8 mouse cellular contexts compared by ENCODE assay signal in the genomic region with DNA sequence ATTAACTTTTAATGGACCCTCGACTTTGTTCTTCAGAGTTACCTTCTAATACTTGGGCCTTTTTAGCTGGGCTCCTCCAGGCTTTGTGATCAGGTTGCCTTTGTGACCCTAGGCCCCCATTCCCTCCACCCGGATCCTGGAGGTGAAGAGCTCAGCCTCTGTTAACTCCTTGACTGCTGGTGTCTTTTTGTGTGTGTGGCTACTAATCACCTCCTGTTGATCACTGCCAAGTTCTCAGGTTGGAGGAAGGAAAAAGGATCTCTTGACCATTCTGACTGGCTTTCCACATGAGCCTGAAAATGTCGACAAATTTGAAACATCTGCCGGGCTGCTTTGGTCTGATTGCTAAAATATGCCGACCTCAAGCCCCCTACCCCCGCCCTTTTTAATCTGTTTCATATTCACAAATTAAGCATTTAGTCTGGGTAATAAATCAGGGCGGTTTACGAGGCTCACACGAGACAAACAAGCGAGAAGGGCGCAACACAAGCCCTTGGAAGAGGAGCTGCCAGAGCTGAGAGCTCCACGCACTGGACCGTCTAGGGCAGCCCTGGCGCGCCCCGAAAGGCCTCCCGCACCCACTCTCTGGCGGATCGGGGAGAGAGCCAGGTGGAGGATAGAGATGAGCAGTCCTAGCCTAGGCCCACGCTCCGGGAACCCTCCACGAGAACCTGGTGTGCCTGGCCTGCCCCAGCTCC. TPM values are rescaled to one million over a fixed set of nuclear protein-coding genes. Genes with fewer than 3 reads are reported as not detected.
DNase-seq lines count a peak whose midpoint lies in the region; ATAC-seq and TF ChIP-seq lines count a peak whose summit lies in the region.
"Had no signal": no experiment of that assay in that cellular context is flagged by ENCODE, and none has a peak within 500 bp of the region (broad histone marks: within the 10 kb centered on the region; RNA-seq: fewer than 3 reads in every experiment).

No protein-coding gene starts in this region.

- TF ChIP-seq POLR2A in cerebellum, adult 2 months (IDR thresholded peaks at IDR 0.05; ENCODE audit: borderline replicate concordance, insufficient read depth, low read length), result no peak

- peaks cover 34% of the 10 kb centered on the region for H3K27me3 ChIP-seq in forebrain, embryonic 16.5 days (replicated peaks; ENCODE audit: control insufficient read depth, insufficient read depth, low read length)
- peaks cover 93% of the 10 kb centered on the region for H3K27me3 ChIP-seq in liver, embryonic 15.5 days
- no peaks in the 10 kb centered on the region; the same call in 1 of the 2 replicates for H3K27me3 ChIP-seq in cerebellum, adult 2 months (ENCODE audit: control insufficient read depth, insufficient read depth, low read length)

- peak; percentile 36 for DNase-seq in thymus, postnatal 4 days
- no peak for DNase-seq in thymus, postnatal 10 days (ENCODE audit: low spot score in 2 of 2)
- DNase-seq in layer of hippocampus, adult 8-10 months (ENCODE audit: low spot score in 2 of 2), result no peak
- DNase-seq in cerebellum, adult 2 months, result no peak
- no peak for DNase-seq in cerebellum, postnatal 25 days

- TF ChIP-seq CTCF in cerebellum, adult 2 months (IDR thresholded peaks at IDR 0.05; ENCODE audit: borderline replicate concordance, insufficient read depth, low read depth, low read length), result no peak

- no peaks in the 10 kb centered on the region for H3K36me3 ChIP-seq in forebrain, embryonic 16.5 days (ENCODE audit: control insufficient read depth, insufficient read depth)
- no peaks in the 10 kb centered on the region for H3K36me3 ChIP-seq in liver, embryonic 15.5 days (replicated peaks)

- H3K27ac ChIP-seq in forebrain, embryonic 16.5 days (ENCODE audit: low read length), result no peak overlapping the region
- H3K27ac ChIP-seq in liver, embryonic 15.5 days (replicated peaks), result no peak overlapping the region
- no peak overlapping the region for H3K27ac ChIP-seq in cerebellum, adult 2 months (ENCODE audit: insufficient read depth, low read length)
- H3K27ac ChIP-seq: layer of hippocampus, adult 2 months had no signal

- H3K9me3 ChIP-seq in forebrain, embryonic 16.5 days (ENCODE audit: control insufficient read depth, low read length), result no peaks in the 10 kb centered on the region
- no peaks in the 10 kb centered on the region for H3K9me3 ChIP-seq in liver, embryonic 15.5 days (replicated peaks)

- peak overlapping the region; percentile 61 for H3K4me2 ChIP-seq in forebrain, embryonic 16.5 days (ENCODE audit: low read length)
- peak overlapping the region; percentile 57 for H3K4me2 ChIP-seq in liver, embryonic 15.5 days

- ATAC-seq in forebrain, embryonic 16.5 days, result no peak
- no peak for ATAC-seq in liver, embryonic 15.5 days (ENCODE audit: insufficient read depth)

- 18% methylated on average over 20 of the region's 22 CpGs for WGBS in forebrain, embryonic 16.5 days
- WGBS in liver, embryonic 15.5 days (ENCODE audit: insufficient replicate concordance), result 27% methylated on average over 22 of the region's 22 CpGs
- 84% methylated on average over 21 of the region's 22 CpGs for WGBS in cerebellum, adult 2 months

- H3K9ac ChIP-seq in forebrain, embryonic 16.5 days (replicated peaks; ENCODE audit: low read depth, low read length), result peak overlapping the region; percentile 86
- no peak overlapping the region for H3K9ac ChIP-seq in liver, embryonic 15.5 days

- H3K4me1 ChIP-seq in forebrain, embryonic 16.5 days (replicated peaks; ENCODE audit: control insufficient read depth, insufficient read depth, low read length), result peaks cover 31% of the 10 kb centered on the region
- peaks cover 3% of the 10 kb centered on the region; the same call in 1 of the 2 replicates for H3K4me1 ChIP-seq in liver, embryonic 15.5 days (replicated peaks)
- no peaks in the 10 kb centered on the region for H3K4me1 ChIP-seq in cerebellum, adult 2 months (ENCODE audit: control insufficient read depth, insufficient read depth, low read length)

- peak overlapping the region; percentile 64 for H3K4me3 ChIP-seq in forebrain, embryonic 16.5 days (replicated peaks; ENCODE audit: low read length)
- H3K4me3 ChIP-seq in liver, embryonic 15.5 days (replicated peaks), result peak overlapping the region; percentile 52
- H3K4me3 ChIP-seq in cerebellum, adult 2 months (replicated peaks; ENCODE audit: insufficient read depth, low read depth, low read length), result no peak overlapping the region

RNA-seq across cellular contexts. Expression of gene Bcor, which starts 33.6 kb away (rescaled TPM):
- 17.4 and 18.1 TPM in 2 replicates for polyA plus RNA-seq in forebrain, embryonic 16.5 days (2015; fragmentation: Nextera tagmentation; extraction: Ambion mirVana)
- polyA plus RNA-seq in liver, embryonic 15.5 days (2015; fragmentation: Nextera tagmentation; extraction: Ambion mirVana), result 4.3 and 4.5 TPM in 2 replicates
- 10 to 100 TPM; 17.6 to 21.4 (median 20.3) TPM for total RNA-seq in layer of hippocampus, adult 8-10 months (2022)
- polyA plus RNA-seq in cerebellum, adult 2 months (2012; rRNA removed), result 12.2 and 12.9 TPM in 2 replicates
